Mouse (Mus musculus) heart, embryonic 11.5 days (tissue): ENCODE results near the gene Rarres2. TPM values are rescaled to one million over a fixed set of nuclear protein-coding genes. Genes with fewer than 3 reads are reported as not detected.
A peak's percentile ranks its signal among the peaks of the same experiment; 100 is the strongest.

ENCODE experiments used
- ATAC-seq: fragments of 200-750 bp; cut with Nextera tagmentation; replicated peaks from 2 replicates; pipeline ENCODE4 v1.8.0; 2017; ENCODE audit warnings: moderate library complexity; ENCODE audit not compliant: insufficient number of reproducible peaks, low FRiP score, low TSS enrichment
- H3K27ac ChIP-seq: fragments of 300-500 bp; sonication (generic); 2 replicates; pipeline ENCODE4 v1.5.1; 2014; ENCODE audit warnings: mild to moderate bottlenecking, low read depth, low read length
- H3K27me3 ChIP-seq: fragments of 300-500 bp; sonication (generic); 2 replicates; pipeline ENCODE4 v1.6.1; 2014; ENCODE audit warnings: mild to moderate bottlenecking, low read length, mixed read lengths; ENCODE audit not compliant: control insufficient read depth, insufficient read depth
- H3K36me3 ChIP-seq: fragments of 300-500 bp; sonication (generic); 2 replicates; pipeline ENCODE4 v1.6.1; 2014; ENCODE audit warnings: mild to moderate bottlenecking, low read length, moderate library complexity, mixed read lengths; ENCODE audit not compliant: control insufficient read depth, insufficient read depth
- H3K4me1 ChIP-seq: fragments of 300-500 bp; sonication (generic); 2 replicates; pipeline ENCODE4 v1.6.1; 2014; ENCODE audit warnings: low read length; ENCODE audit not compliant: control insufficient read depth, insufficient read depth
- H3K4me2 ChIP-seq: fragments of 300-500 bp; sonication (generic); 2 replicates; pipeline ENCODE4 v1.6.1; 2014; ENCODE audit warnings: mild to moderate bottlenecking, moderate library complexity
- H3K4me3 ChIP-seq: fragments of 300-500 bp; sonication (generic); 2 replicates; pipeline ENCODE4 v1.5.1; 2014; ENCODE audit warnings: low read depth, low read length
- H3K9ac ChIP-seq: fragments of 300-500 bp; sonication (generic); 2 replicates; pipeline ENCODE4 v1.6.1; 2014; ENCODE audit warnings: mild to moderate bottlenecking, low read depth, low read length, moderate library complexity
- H3K9me3 ChIP-seq: fragments of 300-500 bp; sonication (generic); replicated peaks from 2 replicates; pipeline ENCODE4 v1.6.1; 2016; ENCODE audit warnings: low read length; ENCODE audit not compliant: control insufficient read depth
- WGBS: fragments of 180-500 bp; shearing (Covaris S2); extraction: QIAGEN DNeasy Blood & Tissue Kit; methylation state at CpG from one replicate; pipeline ENCODE4 v1.1.7; 2014; ENCODE audit not compliant: insufficient replicate concordance; 5-methylcytosine and 5-hydroxymethylcytosine counted together
- polyA plus RNA-seq: library from polyadenylated mRNA; unstranded; fragments of >200 nt; fragmentation: Nextera tagmentation; extraction: Ambion mirVana; gene quantifications from 2 replicates; pipeline ENCODE4 v1.2.1, GENCODE M21; 2014

The Rarres2 gene
- polyA plus RNA-seq, 1 experiment from 2014 or later: 16.4 TPM

DNA sequence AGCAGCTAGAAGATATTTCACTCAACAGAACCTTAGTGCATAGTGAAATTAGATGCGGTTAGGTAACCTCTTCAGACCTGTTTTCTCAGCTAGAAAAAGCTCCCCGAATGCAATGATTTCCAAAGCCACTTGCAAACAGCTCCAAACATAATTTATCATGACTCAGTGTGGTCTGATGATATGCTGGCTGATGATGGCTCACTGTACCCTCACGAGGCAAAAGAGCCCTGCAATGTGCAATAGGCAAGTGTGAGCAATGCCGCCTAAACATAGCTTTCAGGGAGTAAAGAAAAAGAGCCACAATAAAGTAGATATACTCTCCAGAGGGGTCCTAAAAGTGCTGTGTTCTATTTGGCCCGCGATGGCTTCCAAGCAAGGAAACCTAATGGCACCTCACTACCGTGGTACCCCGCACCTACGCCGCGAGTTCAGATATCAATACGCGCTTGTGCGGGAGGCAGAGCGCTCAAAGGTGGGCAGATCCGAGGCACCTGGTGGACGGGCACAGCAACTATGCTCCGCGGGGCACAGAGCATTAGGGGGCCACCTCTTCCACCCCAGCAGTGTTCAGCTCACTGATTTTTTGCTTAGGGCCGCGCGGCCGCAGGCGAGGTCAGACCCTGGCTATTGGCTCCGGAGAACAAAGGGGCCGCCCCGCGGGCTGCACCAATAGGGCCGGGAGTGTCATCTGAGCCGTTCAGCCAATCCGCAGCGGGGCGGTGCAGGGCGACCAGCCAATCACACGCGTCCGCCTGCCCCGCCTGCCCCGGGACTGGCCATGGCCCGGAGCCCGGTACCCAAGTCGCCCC lies 28.9 kb upstream of the Rarres2 start, which contains the start of gene Zfp775:
Gene Zfp775, plus strand, starts transcription at position 793 of the 809 bp plus-strand sequence.
- ATAC-seq: peak; percentile 99
- 5% methylated on average over 42 of the region's 42 CpGs for WGBS
- peaks cover 16% of the 10 kb centered on the region for H3K9me3 ChIP-seq

GRCm38 (mm10) chr6:48600594-48600993 lies 28.0 kb upstream of the Rarres2 start:
- no peak overlapping the region for H3K4me2 ChIP-seq
- peaks cover 23% of the 10 kb centered on the region for H3K9me3 ChIP-seq
- H3K27ac ChIP-seq: no peak overlapping the region
- H3K27me3 ChIP-seq: no peaks in the 10 kb centered on the region
- 88% methylated on average over 1 of the region's 1 CpGs for WGBS
- no peak for ATAC-seq
- peaks cover 6% of the 10 kb centered on the region for H3K4me1 ChIP-seq
- no peak overlapping the region for H3K4me3 ChIP-seq
- no peak overlapping the region for H3K9ac ChIP-seq
- H3K36me3 ChIP-seq: peaks cover 44% of the 10 kb centered on the region

More for the DNA sequence above, 28.9 kb upstream of the Rarres2 start, which contains the start of gene Zfp775:
- H3K27me3 ChIP-seq: no peaks in the 10 kb centered on the region
- peak within 1 kb of the TSS; percentile 68 for H3K9ac ChIP-seq
- peak within 1 kb of the TSS; percentile 63 for H3K4me2 ChIP-seq
- H3K4me3 ChIP-seq: peak within 1 kb of the TSS; percentile 54
- peak within 1 kb of the TSS; percentile 57 for H3K27ac ChIP-seq
- H3K4me1 ChIP-seq: peaks cover 6% of the 10 kb centered on the region
- peaks cover 35% of the 10 kb centered on the region for H3K36me3 ChIP-seq

DNA sequence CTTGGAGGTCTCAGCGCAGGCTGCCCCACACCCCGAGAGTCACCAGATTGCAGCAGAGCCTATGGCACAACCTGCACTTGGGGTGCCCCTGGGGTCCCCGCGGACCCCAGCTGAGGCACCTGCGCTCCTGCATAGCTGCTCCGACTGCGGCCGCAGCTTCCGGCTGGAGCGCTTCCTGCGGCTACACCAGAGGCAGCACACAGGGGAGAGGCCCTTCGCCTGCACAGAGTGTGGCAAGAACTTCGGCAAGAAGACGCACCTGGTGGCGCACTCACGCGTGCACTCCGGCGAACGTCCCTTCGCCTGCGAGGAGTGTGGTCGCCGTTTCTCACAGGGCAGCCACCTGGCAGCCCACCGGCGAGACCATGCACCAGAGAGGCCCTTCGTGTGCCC lies 24.6 kb upstream of the Rarres2 start:
- Histone ChIP-seq H3K9ac (no peak overlapping the region), H3K36me3 (peaks cover 44% of the 10 kb centered on the region), H3K4me2 (no peak overlapping the region), H3K9me3 (peaks cover 23% of the 10 kb centered on the region), H3K4me3 (no peak overlapping the region), H3K27me3 (no peaks in the 10 kb centered on the region), H3K4me1 (peaks cover 11% of the 10 kb centered on the region), H3K27ac (no peak overlapping the region)
- WGBS: 94% methylated on average over 27 of the region's 27 CpGs
- ATAC-seq: no peak

GRCm38 (mm10) chr6:48596545-48597232 lies 24.1 kb upstream of the Rarres2 start:
- Histone ChIP-seq H3K27ac (no peak overlapping the region), H3K4me3 (no peak overlapping the region), H3K9ac (no peak overlapping the region), H3K27me3 (no peaks in the 10 kb centered on the region), H3K9me3 (peaks cover 23% of the 10 kb centered on the region), H3K4me2 (no peak overlapping the region), H3K36me3 (peaks cover 44% of the 10 kb centered on the region), H3K4me1 (peaks cover 11% of the 10 kb centered on the region)
- WGBS: 94% methylated on average over 45 of the region's 45 CpGs
- ATAC-seq: no peak

DNA sequence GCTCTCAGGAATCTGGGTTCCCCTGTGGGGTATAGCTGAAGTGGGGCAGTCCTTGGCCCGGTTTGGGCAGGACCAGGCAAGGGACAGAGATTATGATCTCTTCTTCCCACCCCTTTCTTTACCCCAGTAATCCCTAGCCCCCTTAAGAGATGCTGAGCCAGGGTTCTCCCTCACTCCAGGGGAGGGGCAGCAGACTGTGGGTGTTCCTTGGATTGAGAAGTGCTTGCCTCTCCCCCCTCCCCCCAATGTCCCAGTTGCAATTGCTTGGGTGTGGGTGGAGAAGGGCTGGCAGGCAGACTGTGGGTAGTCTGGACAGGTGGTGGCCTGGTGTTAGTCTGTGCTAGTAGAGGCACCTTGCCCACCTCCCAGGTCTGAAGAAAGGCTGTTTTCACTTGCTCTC lies 22.7 kb upstream of the Rarres2 start:
- Histone ChIP-seq H3K36me3 (peaks cover 44% of the 10 kb centered on the region), H3K9ac (no peak overlapping the region; the same call in 1 of the 2 replicates), H3K9me3 (peaks cover 23% of the 10 kb centered on the region), H3K4me2 (peak overlapping the region; percentile 70), H3K4me3 (peak overlapping the region; percentile 89), H3K27ac (no peak overlapping the region), H3K4me1 (peaks cover 11% of the 10 kb centered on the region), H3K27me3 (no peaks in the 10 kb centered on the region)
- 62% methylated on average over 1 of the region's 1 CpGs for WGBS
- ATAC-seq: no peak

GRCm38 (mm10) chr6:48594043-48594738 lies 21.6 kb upstream of the Rarres2 start:
- H3K27ac ChIP-seq: peak overlapping the region; percentile 92
- H3K4me3 ChIP-seq: peak overlapping the region; percentile 89
- H3K9me3 ChIP-seq: peaks cover 23% of the 10 kb centered on the region
- H3K4me2 ChIP-seq: peak overlapping the region; percentile 70
- peaks cover 14% of the 10 kb centered on the region for H3K4me1 ChIP-seq
- peak overlapping the region; percentile 96 for H3K9ac ChIP-seq
- WGBS: 2% methylated on average over 39 of the region's 41 CpGs
- H3K27me3 ChIP-seq: no peaks in the 10 kb centered on the region
- H3K36me3 ChIP-seq: peaks cover 36% of the 10 kb centered on the region
- peak; percentile 45 for ATAC-seq

- Histone ChIP-seq H3K4me1 (peaks cover 16% of the 10 kb centered on the region), H3K27me3 (no peaks in the 10 kb centered on the region), H3K4me2 (peak within 1 kb of the TSS; percentile 70), H3K36me3 (peaks cover 28% of the 10 kb centered on the region), H3K27ac (peak within 1 kb of the TSS; percentile 92), H3K9me3 (peaks cover 23% of the 10 kb centered on the region), H3K4me3 (peak within 1 kb of the TSS; percentile 89), H3K9ac (peak within 1 kb of the TSS; percentile 96)
- peak; percentile 88 for ATAC-seq
- WGBS: 8% methylated on average over 45 of the region's 45 CpGs
Observed at GRCm38 (mm10) chr6:48593158-48594042, 20.8 kb upstream of the Rarres2 start, which contains the start of the genes Repin1 and Gm44965. Gene Repin1, plus strand, starts transcription at chr6:48593883. Gene Gm44965, plus strand, starts transcription at chr6:48593941.
